Mouse (Mus musculus) embryonic facial prominence, embryonic 13.5 days (tissue): ENCODE results near the gene Trip4. TPM values are rescaled to one million over a fixed set of nuclear protein-coding genes. Genes with fewer than 3 reads are reported as not detected.

ENCODE experiments used
- ATAC-seq: fragments of 200-750 bp; cut with Nextera tagmentation; 2 replicates; pipeline ENCODE4 v1.8.0; 2017; ENCODE audit warnings: low read depth; ENCODE audit not compliant: insufficient number of reproducible peaks, insufficient read depth, low FRiP score, low TSS enrichment
- H3K27ac ChIP-seq: fragments of 300-500 bp; sonication (generic); 2 replicates; pipeline ENCODE4 v1.5.1; 2015; ENCODE audit warnings: moderate library complexity, mild to moderate bottlenecking, inconsistent platforms
- H3K27me3 ChIP-seq: fragments of 300-500 bp; sonication (generic); 2 replicates; pipeline ENCODE4 v1.6.1; 2015; ENCODE audit warnings: mild to moderate bottlenecking, inconsistent platforms
- H3K36me3 ChIP-seq: fragments of 300-500 bp; sonication (generic); 2 replicates; pipeline ENCODE4 v1.6.1; 2015; ENCODE audit warnings: mild to moderate bottlenecking, inconsistent platforms
- H3K4me1 ChIP-seq: fragments of 300-500 bp; sonication (generic); 2 replicates; pipeline ENCODE4 v1.6.1; 2015; ENCODE audit warnings: inconsistent platforms
- H3K4me2 ChIP-seq: fragments of 300-500 bp; sonication (generic); 2 replicates; pipeline ENCODE4 v1.6.1; 2015; ENCODE audit warnings: moderate library complexity, mild to moderate bottlenecking, inconsistent platforms
- H3K4me3 ChIP-seq: fragments of 300-500 bp; sonication (generic); 2 replicates; pipeline ENCODE4 v1.5.1; 2015; ENCODE audit warnings: mild to moderate bottlenecking, inconsistent platforms
- H3K9ac ChIP-seq: fragments of 300-500 bp; sonication (generic); 2 replicates; pipeline ENCODE4 v1.6.1; 2015; ENCODE audit warnings: mild to moderate bottlenecking, inconsistent platforms
- H3K9me3 ChIP-seq: fragments of 300-500 bp; sonication (generic); 2 replicates; pipeline ENCODE4 v1.6.1; 2016; ENCODE audit warnings: inconsistent platforms
- WGBS: fragments of 180-500 bp; shearing (Covaris S2); methylation state at CpG from one replicate; pipeline ENCODE4 v1.1.7; 2015; ENCODE audit warnings: mixed read lengths; 5-methylcytosine and 5-hydroxymethylcytosine counted together
- polyA plus RNA-seq: library from polyadenylated mRNA; unstranded; fragments of >200 nt; fragmentation: Nextera tagmentation; extraction: Ambion mirVana; gene quantifications from 2 replicates; pipeline ENCODE4 v1.2.1, GENCODE M21; 2015

Gene Trip4
- polyA plus RNA-seq, 1 experiment from 2014 or later, result 40.1 TPM

GRCm38 (mm10) chr9:65822011-65822410 lies 86.6 kb downstream of the Trip4 start:
- no peak for ATAC-seq
- WGBS, result 85% methylated on average over 4 of the region's 4 CpGs

GRCm38 (mm10) chr9:65820301-65820700 lies 88.3 kb downstream of the Trip4 start:
- H3K4me3 ChIP-seq, result no peak overlapping the region
- ATAC-seq, result no peak
- H3K9ac ChIP-seq, result no peak overlapping the region
- no peak overlapping the region for H3K4me2 ChIP-seq
- H3K4me1 ChIP-seq, result peaks cover 27% of the 10 kb centered on the region
- WGBS, result 66% methylated on average over 2 of the region's 2 CpGs
- no peak overlapping the region for H3K27ac ChIP-seq
- no peaks in the 10 kb centered on the region for H3K9me3 ChIP-seq
- H3K36me3 ChIP-seq, result no peaks in the 10 kb centered on the region
- no peaks in the 10 kb centered on the region for H3K27me3 ChIP-seq

More at GRCm38 (mm10) chr9:65822011-65822410, 86.6 kb downstream of the Trip4 start:
- no peak overlapping the region for H3K9ac ChIP-seq
- H3K27me3 ChIP-seq, result no peaks in the 10 kb centered on the region
- no peak overlapping the region for H3K27ac ChIP-seq
- H3K36me3 ChIP-seq, result no peaks in the 10 kb centered on the region
- no peaks in the 10 kb centered on the region for H3K9me3 ChIP-seq
- H3K4me3 ChIP-seq, result no peak overlapping the region
- peaks cover 37% of the 10 kb centered on the region for H3K4me1 ChIP-seq
- H3K4me2 ChIP-seq, result no peak overlapping the region

- Histone ChIP-seq H3K27me3 (no peaks in the 10 kb centered on the region), H3K36me3 (peaks cover 3% of the 10 kb centered on the region; the same call in 1 of the 2 replicates), H3K9ac (no peak overlapping the region), H3K27ac (no peak overlapping the region), H3K4me3 (no peak overlapping the region), H3K9me3 (no peaks in the 10 kb centered on the region), H3K4me1 (peaks cover 10% of the 10 kb centered on the region), H3K4me2 (no peak overlapping the region)
- WGBS, result 80% methylated on average over 2 of the region's 2 CpGs
- ATAC-seq, result no peak
These were observed 90.2 kb downstream of the Trip4 start for GRCm38 (mm10) chr9:65818402-65818801.

- H3K27ac ChIP-seq, result no peak overlapping the region; the same call in 1 of the 2 replicates
- H3K9me3 ChIP-seq, result no peaks in the 10 kb centered on the region
- H3K36me3 ChIP-seq, result peaks cover 3% of the 10 kb centered on the region; the same call in 1 of the 2 replicates
- H3K27me3 ChIP-seq, result no peaks in the 10 kb centered on the region
- no peaks in the 10 kb centered on the region for H3K4me1 ChIP-seq
- 58% methylated on average over 2 of the region's 2 CpGs for WGBS
- H3K9ac ChIP-seq, result no peak overlapping the region
- H3K4me2 ChIP-seq, result no peak overlapping the region
- no peak overlapping the region for H3K4me3 ChIP-seq
- no peak for ATAC-seq
These were observed 95.8 kb downstream of the Trip4 start for GRCm38 (mm10) chr9:65812841-65813240.

GRCm38 (mm10) chr9:65811784-65812183 lies 96.8 kb downstream of the Trip4 start:
- no peaks in the 10 kb centered on the region for H3K4me1 ChIP-seq
- peaks cover 3% of the 10 kb centered on the region; the same call in 1 of the 2 replicates for H3K36me3 ChIP-seq
- no peak overlapping the region for H3K4me2 ChIP-seq
- no peak overlapping the region for H3K9ac ChIP-seq
- no peaks in the 10 kb centered on the region for H3K27me3 ChIP-seq
- 81% methylated on average over 1 of the region's 1 CpGs for WGBS
- ATAC-seq, result no peak
- no peak overlapping the region for H3K4me3 ChIP-seq
- H3K9me3 ChIP-seq, result no peaks in the 10 kb centered on the region
- H3K27ac ChIP-seq, result no peak overlapping the region

- Histone ChIP-seq H3K27ac (no peak overlapping the region), H3K27me3 (no peaks in the 10 kb centered on the region), H3K9ac (no peak overlapping the region), H3K4me3 (no peak overlapping the region), H3K36me3 (no peaks in the 10 kb centered on the region), H3K9me3 (no peaks in the 10 kb centered on the region), H3K4me1 (no peaks in the 10 kb centered on the region), H3K4me2 (no peak overlapping the region)
- WGBS, result 91% methylated on average over 1 of the region's 1 CpGs
- ATAC-seq, result no peak
These were observed 100.8 kb downstream of the Trip4 start for GRCm38 (mm10) chr9:65807818-65808217.

- H3K4me2 ChIP-seq, result no peak overlapping the region
- ATAC-seq, result no peak
- WGBS, result 52% methylated on average over 5 of the region's 5 CpGs
These were observed 101.3 kb downstream of the Trip4 start for GRCm38 (mm10) chr9:65807251-65807650.

GRCm38 (mm10) chr9:65799770-65800169 lies 108.8 kb downstream of the Trip4 start:
- no peak for ATAC-seq

More at GRCm38 (mm10) chr9:65807251-65807650, 101.3 kb downstream of the Trip4 start:
- Histone ChIP-seq H3K36me3 (no peaks in the 10 kb centered on the region), H3K9me3 (no peaks in the 10 kb centered on the region), H3K27ac (no peak overlapping the region), H3K27me3 (no peaks in the 10 kb centered on the region), H3K4me1 (no peaks in the 10 kb centered on the region), H3K9ac (no peak overlapping the region), H3K4me3 (no peak overlapping the region)

GRCm38 (mm10) chr9:65795651-65796050 lies 112.9 kb downstream of the Trip4 start:
- no peaks in the 10 kb centered on the region for H3K9me3 ChIP-seq
- ATAC-seq, result no peak
- no peak overlapping the region for H3K4me3 ChIP-seq
- peaks cover 14% of the 10 kb centered on the region for H3K36me3 ChIP-seq
- H3K4me2 ChIP-seq, result no peak overlapping the region
- WGBS, result 89% methylated on average over 2 of the region's 2 CpGs
- no peak overlapping the region for H3K9ac ChIP-seq
- no peaks in the 10 kb centered on the region for H3K27me3 ChIP-seq
- H3K4me1 ChIP-seq, result peaks cover 34% of the 10 kb centered on the region
- H3K27ac ChIP-seq, result no peak overlapping the region

More at GRCm38 (mm10) chr9:65799770-65800169, 108.8 kb downstream of the Trip4 start:
- H3K4me3 ChIP-seq, result no peak overlapping the region
- no peaks in the 10 kb centered on the region for H3K27me3 ChIP-seq
- H3K36me3 ChIP-seq, result peaks cover 8% of the 10 kb centered on the region; the same call in 1 of the 2 replicates
- 55% methylated on average over 4 of the region's 4 CpGs for WGBS
- H3K9ac ChIP-seq, result no peak overlapping the region
- H3K27ac ChIP-seq, result no peak overlapping the region
- H3K4me1 ChIP-seq, result peaks cover 12% of the 10 kb centered on the region
- no peak overlapping the region for H3K4me2 ChIP-seq
- H3K9me3 ChIP-seq, result no peaks in the 10 kb centered on the region

- Histone ChIP-seq H3K9ac (no peak overlapping the region), H3K27me3 (no peaks in the 10 kb centered on the region), H3K9me3 (no peaks in the 10 kb centered on the region), H3K27ac (no peak overlapping the region), H3K36me3 (peaks cover 14% of the 10 kb centered on the region), H3K4me3 (no peak overlapping the region), H3K4me2 (no peak overlapping the region), H3K4me1 (peaks cover 33% of the 10 kb centered on the region)
- 75% methylated on average over 7 of the region's 7 CpGs for WGBS
- ATAC-seq, result no peak
These were observed 114.3 kb downstream of the Trip4 start for GRCm38 (mm10) chr9:65794313-65794712.

GRCm38 (mm10) chr9:65793506-65793905 lies 115.1 kb downstream of the Trip4 start:
- ATAC-seq, result no peak
- H3K27me3 ChIP-seq, result no peaks in the 10 kb centered on the region
- H3K27ac ChIP-seq, result no peak overlapping the region
- H3K36me3 ChIP-seq, result peaks cover 14% of the 10 kb centered on the region
- no peak overlapping the region for H3K4me3 ChIP-seq
- H3K9ac ChIP-seq, result no peak overlapping the region
- H3K9me3 ChIP-seq, result no peaks in the 10 kb centered on the region
- H3K4me2 ChIP-seq, result no peak overlapping the region
- peaks cover 33% of the 10 kb centered on the region for H3K4me1 ChIP-seq
- 81% methylated on average over 3 of the region's 3 CpGs for WGBS

GRCm38 (mm10) chr9:65793086-65793485 lies 115.5 kb downstream of the Trip4 start:
- H3K27ac ChIP-seq, result no peak overlapping the region
- H3K27me3 ChIP-seq, result no peaks in the 10 kb centered on the region
- no peak overlapping the region for H3K9ac ChIP-seq
- H3K4me2 ChIP-seq, result no peak overlapping the region
- WGBS, result 58% methylated on average over 3 of the region's 3 CpGs
- H3K4me3 ChIP-seq, result no peak overlapping the region
- H3K36me3 ChIP-seq, result peaks cover 14% of the 10 kb centered on the region
- peaks cover 33% of the 10 kb centered on the region for H3K4me1 ChIP-seq
- no peak for ATAC-seq
- H3K9me3 ChIP-seq, result no peaks in the 10 kb centered on the region
